Mouse (Mus musculus) left cerebral cortex, postnatal 14 days (tissue): ENCODE measurements around the gene Stam. TPM values are rescaled to one million over a fixed set of nuclear protein-coding genes. Genes with fewer than 3 reads are reported as not detected.
"Not testable (repeated sequence)": the region's sequence is repeated elsewhere in the genome, so short reads cannot be mapped to it uniquely, and the experiment has no call there.

ENCODE experiments used
- DNase-seq, 2 experiments: peaks; one replicate each; pipeline ENCODE4 v3.0.0; 2021 to 2022; ENCODE audit warnings: low spot score in 2 of 2, mixed read lengths in 1 of 2
- intact Hi-C: fragments of 180-260 bp; cut with DNase I; formaldehyde crosslinking; loops from one replicate; pipeline ENCODE4 v1.15.1; 2025
- long read RNA-seq, 2 experiments: library from polyadenylated mRNA; stranded (forward); transcript quantifications; one replicate each; pipeline ENCODE4 v2.0.0; 2021
- total RNA-seq, 2 experiments: library from RNA; stranded (reverse); gene quantifications; 2 replicates each; pipeline ENCODE4 v1.2.3; 2021

The Stam gene
- 10 to 100 TPM; 86.3 to 96.6 TPM for total RNA-seq
- long read RNA-seq, experiment 1, full-length matches to known transcripts, result 3 of 9 reads
- long read RNA-seq, experiment 1, partial matches to known transcripts, result 5 of 9 reads
- long read RNA-seq, experiment 1, other reads (novel, unspliced or antisense), result 1 of 9 reads
- long read RNA-seq, experiment 2, full-length matches to known transcripts, result 8 of 16 reads
- long read RNA-seq, experiment 2, partial matches to known transcripts, result 5 of 16 reads
- long read RNA-seq, experiment 2, other reads (novel, unspliced or antisense), result 3 of 16 reads

GRCm38 (mm10) chr2:14073362-14074220 is at the start of gene Stam:
Gene Stam (plus strand): TSS chr2:14074098.
- intact Hi-C loops, result loop anchor here (2.0 kb wide), 1 partner anchor 19 kb away; no protein-coding TSS in a partner anchor
- peak; percentile 88 to 91 for DNase-seq

GRCm38 (mm10) chr2:14041249-14041648 is 32.6 kb upstream of the Stam start:
- no peak for DNase-seq
- intact Hi-C loops, result no loop called here

- intact Hi-C loops, result no loop called here
- DNase-seq, result no peak
Measured at GRCm38 (mm10) chr2:14043011-14043410, 30.9 kb upstream of the Stam start.

- intact Hi-C loops, result no loop called here
- no peak for DNase-seq
Measured at GRCm38 (mm10) chr2:14043577-14044170, 30.2 kb upstream of the Stam start.

GRCm38 (mm10) chr2:14048381-14048780 is 25.5 kb upstream of the Stam start:
- peak; percentile 81 to 84 for DNase-seq
- intact Hi-C loops, result loop anchor here (5.0 kb wide), 2 partner anchors 104 to 244 kb away; no protein-coding TSS in a partner anchor

GRCm38 (mm10) chr2:14048808-14049207 is 25.1 kb upstream of the Stam start:
- intact Hi-C loops, result loop anchor here (5.0 kb wide), 2 partner anchors 103 to 243 kb away; no protein-coding TSS in a partner anchor

GRCm38 (mm10) chr2:14053618-14054017 is 20.3 kb upstream of the Stam start:
- intact Hi-C loops, result loop anchor here (2.0 to 5.0 kb wide), 2 partner anchors 19 to 649 kb away; no protein-coding TSS in a partner anchor
- no peak for DNase-seq

More at GRCm38 (mm10) chr2:14048808-14049207, 25.1 kb upstream of the Stam start:
- no peak for DNase-seq

GRCm38 (mm10) chr2:14054163-14054562 is 19.7 kb upstream of the Stam start:
- intact Hi-C loops, result loop anchor here (2.0 to 5.0 kb wide), 2 partner anchors 19 to 648 kb away; no protein-coding TSS in a partner anchor
- DNase-seq, result no peak

GRCm38 (mm10) chr2:14054716-14055115 is 19.2 kb upstream of the Stam start:
- intact Hi-C loops, result loop anchor here (2.0 to 5.0 kb wide), 2 partner anchors 18 to 648 kb away; no protein-coding TSS in a partner anchor

GRCm38 (mm10) chr2:14055168-14055565 is 18.7 kb upstream of the Stam start:
- DNase-seq, result peak; percentile 64 to 69
- intact Hi-C loops, result loop anchor here (2.0 kb wide), 1 partner anchor 18 kb away; no protein-coding TSS in a partner anchor

More at GRCm38 (mm10) chr2:14054716-14055115, 19.2 kb upstream of the Stam start:
- DNase-seq, result no peak

GRCm38 (mm10) chr2:14055566-14056331 is 18.1 kb upstream of the Stam start, which contains the start of gene Hacd1:
Gene Hacd1 (minus strand): TSS chr2:14056135.
- DNase-seq, result peak; percentile 86 to 91
- intact Hi-C loops, result loop anchor here (2.0 kb wide), 1 partner anchor 17 kb away; no protein-coding TSS in a partner anchor

- no peak for DNase-seq
- intact Hi-C loops, result no loop called here
Measured at GRCm38 (mm10) chr2:14065704-14066650, 7.9 kb upstream of the Stam start.

- intact Hi-C loops, result no loop called here
- DNase-seq, result no peak
Measured at GRCm38 (mm10) chr2:14069027-14069426, 4.9 kb upstream of the Stam start.

GRCm38 (mm10) chr2:14070466-14070865 is 3.4 kb upstream of the Stam start:
- intact Hi-C loops, result no loop called here

GRCm38 (mm10) chr2:14073008-14073361 is 913 bp upstream of the Stam start:
- DNase-seq, result no peak
- intact Hi-C loops, result loop anchor here (2.0 kb wide), 1 partner anchor 18 kb away; no protein-coding TSS in a partner anchor

More at GRCm38 (mm10) chr2:14070466-14070865, 3.4 kb upstream of the Stam start:
- no peak for DNase-seq

- DNase-seq, result peak in 1 of 2 experiments; percentile 23
- intact Hi-C loops, result no loop called here
Measured at GRCm38 (mm10) chr2:14074221-14074901, 463 bp downstream of the Stam start.

- DNase-seq, intact Hi-C loops: not testable (repeated sequence)
Measured at GRCm38 (mm10) chr2:14078527-14078926, 4.6 kb downstream of the Stam start.
